Mouse (Mus musculus) lung, adult 2 months (tissue): ENCODE measurements around the gene Col5a1. TPM values are rescaled to one million over a fixed set of nuclear protein-coding genes. Genes with fewer than 3 reads are reported as not detected.

ENCODE experiments used
- DNase-seq: peaks from one replicate; pipeline ENCODE4 v3.0.0; 2022
- H3K4me1 ChIP-seq: fragments of 200-500 bp; 2 replicates; pipeline ENCODE4 v1.6.1; 2011; ENCODE audit warnings: low read length; ENCODE audit not compliant: control insufficient read depth, insufficient read depth
- H3K4me3 ChIP-seq: fragments of 200-500 bp; replicated peaks from 2 replicates; pipeline ENCODE3; 2011; ENCODE audit warnings: low read depth, mild to moderate bottlenecking, control low read depth, low read length; ENCODE audit errors: extremely low read depth
- CTCF ChIP-seq: fragments of 200-500 bp; IDR thresholded peaks from 2 replicates; pipeline ENCODE4 v1.5.1; 2011; ENCODE audit warnings: mild to moderate bottlenecking, low read length, control low read depth; ENCODE audit not compliant: insufficient read depth
- POLR2A ChIP-seq: fragments of 200-500 bp; IDR thresholded peaks from 2 replicates; pipeline ENCODE4 v1.6.1; 2011; ENCODE audit warnings: low read depth, mild to moderate bottlenecking, control low read depth, low read length, borderline replicate concordance; ENCODE audit errors: extremely low read depth
- WGBS: fragments of 180-500 bp; shearing (Covaris S2); methylation state at CpG from one replicate; pipeline ENCODE4 v1.1.7; 2018; 5-methylcytosine and 5-hydroxymethylcytosine counted together
- polyA plus RNA-seq: library from polyadenylated mRNA; depleted of rRNA; stranded (reverse); fragments of >200 nt; gene quantifications from 2 replicates; pipeline ENCODE4 v1.2.3, GENCODE M21; 2012

The Col5a1 gene
- polyA plus RNA-seq, 1 experiment: 18.8 TPM

DNA sequence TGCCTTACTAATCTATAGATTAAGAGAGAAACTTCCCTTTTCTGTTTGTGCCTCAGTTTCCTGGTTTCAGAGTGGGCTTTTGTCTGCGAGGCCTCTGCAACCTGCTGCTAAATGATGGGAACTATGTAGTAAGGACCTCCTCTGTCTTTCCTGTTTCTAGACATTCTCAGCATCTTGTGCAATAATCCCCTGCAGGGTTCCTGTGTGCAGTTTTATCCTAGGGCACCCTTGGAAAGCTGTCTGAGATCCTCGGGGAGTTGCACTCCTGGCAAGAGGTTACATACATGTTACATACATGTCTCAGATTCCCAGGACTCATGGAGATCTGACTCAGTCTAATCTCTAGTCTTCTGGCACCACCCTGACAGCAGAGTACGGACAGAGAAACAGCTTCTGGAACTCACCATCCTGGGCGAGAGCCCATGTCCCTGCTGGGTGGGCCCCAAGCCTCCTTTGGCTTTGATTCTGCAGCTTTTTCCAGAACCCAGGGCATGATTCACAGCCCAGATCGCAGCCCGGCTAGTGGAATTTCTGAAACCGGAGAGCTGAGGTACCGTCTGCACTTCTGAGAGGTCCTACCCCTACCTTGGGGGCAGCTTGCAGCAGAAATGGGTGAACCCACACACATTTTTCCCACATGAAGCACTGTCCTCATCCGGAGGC is 24.5 kb upstream of the Col5a1 start:
- Histone ChIP-seq H3K4me3 (no peak overlapping the region), H3K4me1 (no peaks in the 10 kb centered on the region; the same call in 1 of the 2 replicates)
- WGBS: 70% methylated on average over 9 of the region's 9 CpGs
- no peak for TF ChIP-seq CTCF
- no peak for TF ChIP-seq POLR2A
- DNase-seq: no peak

DNA sequence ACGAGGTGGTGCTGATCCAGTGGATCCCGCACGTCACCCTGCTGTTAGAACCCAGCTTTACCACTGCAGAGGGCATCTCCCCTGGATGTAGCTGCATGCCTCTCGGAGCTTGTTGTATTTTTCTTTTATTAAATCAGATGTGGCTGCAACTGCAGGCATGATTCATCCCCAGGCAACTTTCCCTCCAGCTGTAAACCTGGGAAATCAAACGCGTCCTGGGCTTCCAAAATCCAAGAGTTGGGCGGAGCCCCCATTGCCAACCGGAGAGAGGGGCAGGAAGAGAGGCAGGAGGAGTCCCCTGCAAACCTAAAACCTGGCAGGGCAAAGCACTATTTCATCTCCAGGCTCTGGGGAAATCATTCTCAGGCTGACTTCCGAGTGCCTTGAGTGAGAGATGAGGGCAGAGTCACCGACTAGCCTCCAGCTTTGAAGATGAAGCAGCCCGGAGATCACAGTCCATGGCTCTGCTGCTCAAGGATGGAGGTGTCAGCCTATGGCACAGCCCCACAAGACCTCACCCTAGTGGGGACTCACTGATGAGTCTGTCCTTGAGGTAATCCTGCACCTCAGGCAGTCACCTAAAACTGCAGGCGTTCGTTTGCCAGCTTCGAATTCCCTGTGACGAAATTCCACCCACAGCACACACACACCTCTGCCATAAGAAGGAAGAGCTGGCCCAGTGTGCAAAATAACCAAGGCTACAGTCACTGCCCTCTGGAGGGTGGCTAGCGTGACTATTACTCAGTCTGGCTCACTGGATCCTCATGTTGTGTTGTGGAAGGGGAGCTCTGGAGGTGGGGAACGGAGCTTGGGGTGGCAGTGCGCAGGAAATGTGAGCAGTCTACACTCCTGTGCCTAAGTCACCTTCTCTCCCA is 21.5 kb upstream of the Col5a1 start:
- Histone ChIP-seq H3K4me1 (no peaks in the 10 kb centered on the region), H3K4me3 (no peak overlapping the region)
- WGBS: 58% methylated on average over 18 of the region's 18 CpGs
- no peak for TF ChIP-seq CTCF
- TF ChIP-seq POLR2A: no peak
- DNase-seq: no peak

DNA sequence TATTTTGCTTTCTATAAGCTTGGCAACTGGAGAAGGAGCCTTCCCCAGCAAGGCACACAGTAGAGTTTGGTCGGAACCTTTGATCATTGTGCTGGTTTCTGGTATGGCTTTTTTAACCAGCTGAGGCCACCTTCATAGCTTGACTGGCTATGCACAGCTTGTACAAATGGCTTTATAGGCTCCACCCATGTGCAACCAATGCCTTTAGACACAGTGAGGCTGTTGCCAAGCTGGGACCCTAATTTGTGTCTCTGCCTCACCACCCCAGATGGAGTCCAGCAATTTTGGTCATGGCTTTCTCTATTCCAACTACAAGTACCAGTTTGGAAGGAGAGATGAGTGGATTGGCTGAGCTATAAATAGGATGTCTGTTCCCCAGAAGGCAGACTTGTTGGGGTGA is 15.6 kb upstream of the Col5a1 start:
- DNase-seq: no peak
- H3K4me3 ChIP-seq: no peak overlapping the region
- TF ChIP-seq CTCF (no peak), POLR2A (no peak)
- H3K4me1 ChIP-seq: peaks cover 9% of the 10 kb centered on the region; the same call in 1 of the 2 replicates
- WGBS: 100% methylated on average over 1 of the region's 1 CpGs

DNA sequence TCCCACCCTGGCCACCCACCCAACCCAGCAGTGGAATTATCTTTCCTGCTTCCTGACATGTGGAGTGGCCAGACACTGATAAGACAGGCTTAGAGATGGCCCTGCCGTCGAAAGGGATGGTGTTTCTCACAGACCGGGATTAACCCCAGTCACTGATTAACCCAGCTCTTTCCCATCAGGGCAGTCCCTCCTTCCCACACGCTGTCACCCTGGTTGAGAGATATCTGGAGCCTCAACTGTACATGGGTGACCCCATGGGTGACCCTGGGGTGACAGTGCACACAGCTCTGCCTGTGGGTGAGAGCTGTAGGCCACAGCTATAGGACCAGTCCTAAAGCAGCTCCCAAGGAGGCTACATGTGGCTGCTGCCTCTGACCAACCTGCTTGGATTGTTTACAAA is 15.2 kb upstream of the Col5a1 start:
- WGBS: 52% methylated on average over 4 of the region's 4 CpGs
- peaks cover 9% of the 10 kb centered on the region; the same call in 1 of the 2 replicates for H3K4me1 ChIP-seq
- TF ChIP-seq POLR2A (no peak), CTCF (no peak)
- no peak for DNase-seq
- no peak overlapping the region for H3K4me3 ChIP-seq

DNA sequence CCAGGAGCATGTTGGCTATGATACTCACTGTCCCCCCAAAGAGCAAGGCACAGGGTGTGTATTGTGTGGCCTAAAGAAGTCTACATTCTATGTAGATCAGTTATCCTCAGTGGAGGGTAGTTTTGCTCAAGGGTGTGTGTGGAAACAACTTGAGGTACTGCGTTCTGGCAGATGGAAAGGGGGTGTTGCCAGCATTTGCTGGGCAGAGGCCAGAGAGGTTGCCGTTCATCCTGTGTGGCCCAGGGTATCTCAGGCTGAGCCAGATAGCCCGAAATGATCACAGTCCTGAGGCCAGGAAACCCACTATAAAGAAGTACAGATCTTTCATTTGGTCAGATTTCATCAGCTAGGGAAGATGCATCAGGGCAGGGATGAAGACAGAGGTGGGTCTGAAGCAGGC is 13.9 kb upstream of the Col5a1 start:
- H3K4me1 ChIP-seq: peaks cover 9% of the 10 kb centered on the region; the same call in 1 of the 2 replicates
- no peak for DNase-seq
- no peak overlapping the region for H3K4me3 ChIP-seq
- TF ChIP-seq POLR2A: no peak
- no peak for TF ChIP-seq CTCF
- WGBS: 44% methylated on average over 3 of the region's 3 CpGs

DNA sequence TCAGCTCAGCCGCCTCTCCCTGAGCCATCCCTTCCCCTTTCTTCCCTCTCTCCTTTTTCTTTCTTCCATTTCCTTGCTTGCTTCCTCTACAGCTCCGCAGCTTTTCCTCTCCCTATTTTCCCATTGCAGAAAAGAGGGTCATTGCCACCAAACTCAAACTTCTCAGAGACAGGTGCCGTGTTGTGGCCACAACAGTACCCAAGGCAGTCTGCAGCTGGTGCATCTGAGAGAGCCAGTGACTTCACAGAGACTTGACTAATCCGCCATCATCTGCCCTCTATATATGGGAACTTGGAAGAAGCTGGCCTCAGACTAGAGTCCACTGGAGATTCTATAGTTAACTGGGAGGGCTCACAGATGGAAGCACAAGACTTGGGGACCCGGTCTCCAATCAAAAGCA is 13.2 kb upstream of the Col5a1 start:
- H3K4me3 ChIP-seq: no peak overlapping the region
- no peak for DNase-seq
- 85% methylated on average over 5 of the region's 5 CpGs for WGBS
- H3K4me1 ChIP-seq: peaks cover 9% of the 10 kb centered on the region; the same call in 1 of the 2 replicates
- TF ChIP-seq POLR2A: no peak
- no peak for TF ChIP-seq CTCF

DNA sequence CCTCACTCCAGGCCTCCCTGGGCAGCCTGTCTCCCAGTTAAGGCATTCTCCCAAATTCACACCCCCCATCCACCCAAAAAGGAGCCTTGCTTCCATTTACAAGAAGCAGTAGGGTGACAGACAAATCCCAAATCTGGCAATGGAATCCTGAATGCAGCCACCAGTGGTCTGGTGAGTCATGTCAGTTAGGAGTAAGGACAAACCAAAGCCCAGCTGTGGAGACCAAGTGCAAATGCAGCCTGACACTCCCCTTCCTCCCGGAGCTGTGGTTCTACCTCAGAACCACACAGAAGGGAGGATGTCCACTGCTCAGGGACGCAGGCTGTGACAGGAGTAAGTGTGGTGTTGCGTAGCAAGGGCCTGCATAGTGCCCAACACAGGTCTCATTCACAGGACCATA is 11.6 kb upstream of the Col5a1 start:
- TF ChIP-seq CTCF (no peak), POLR2A (no peak)
- H3K4me1 ChIP-seq: peaks cover 9% of the 10 kb centered on the region; the same call in 1 of the 2 replicates
- 67% methylated on average over 3 of the region's 3 CpGs for WGBS
- H3K4me3 ChIP-seq: no peak overlapping the region
- no peak for DNase-seq

DNA sequence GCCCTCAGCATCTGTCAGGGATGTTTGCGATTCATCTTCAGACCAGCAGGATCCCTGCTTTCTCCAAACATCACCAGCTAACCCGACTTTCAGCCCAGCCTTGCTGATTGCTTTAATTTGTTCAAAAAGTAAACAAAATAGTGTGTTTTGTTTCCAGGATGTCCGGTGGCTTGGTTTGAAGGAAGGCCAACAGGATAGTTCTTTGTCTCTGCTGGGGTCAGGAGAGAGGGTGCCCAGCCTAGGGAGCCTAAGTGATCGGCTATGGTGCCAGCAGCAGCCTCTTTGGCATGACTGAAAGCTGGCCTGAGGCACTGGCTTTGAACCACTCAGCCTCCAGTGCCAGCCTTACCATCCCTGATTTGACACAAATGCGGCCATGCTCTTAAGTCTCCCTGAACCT is 11.0 kb upstream of the Col5a1 start:
- WGBS: 42% methylated on average over 5 of the region's 5 CpGs
- TF ChIP-seq POLR2A: no peak
- DNase-seq: no peak
- peaks cover 9% of the 10 kb centered on the region; the same call in 1 of the 2 replicates for H3K4me1 ChIP-seq
- no peak overlapping the region for H3K4me3 ChIP-seq

DNA sequence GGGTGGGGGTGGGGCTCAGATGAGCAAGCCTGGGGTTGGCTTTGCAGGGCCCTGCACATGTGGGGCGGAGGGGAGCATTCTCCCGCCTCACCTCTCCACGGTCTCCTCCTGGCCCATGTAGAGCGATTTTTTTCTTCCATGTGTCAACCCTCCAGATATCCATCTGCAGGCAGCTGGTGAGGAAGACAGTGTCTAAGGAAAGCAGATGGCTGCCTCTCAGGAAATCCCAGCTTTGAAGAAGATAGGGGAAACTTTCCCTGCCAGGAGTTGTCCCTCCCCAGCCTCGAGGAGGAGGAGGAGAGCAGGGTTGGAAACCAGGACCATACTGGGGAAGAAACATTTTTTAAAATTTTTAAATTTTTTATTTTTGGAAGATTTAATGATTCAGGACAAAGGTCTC is 10.4 kb upstream of the Col5a1 start:
- peaks cover 9% of the 10 kb centered on the region; the same call in 1 of the 2 replicates for H3K4me1 ChIP-seq
- 48% methylated on average over 5 of the region's 5 CpGs for WGBS
- no peak for TF ChIP-seq POLR2A
- TF ChIP-seq CTCF: no peak
- no peak overlapping the region for H3K4me3 ChIP-seq
- no peak for DNase-seq
